Mouse (Mus musculus): ENCODE measurements around the gene Gtse1. TPM values are rescaled to one million over a fixed set of nuclear protein-coding genes. Genes with fewer than 3 reads are reported as not detected.

Gene Gtse1
- total RNA-seq, 2 experiments from 2014 or later, result 0.14 TPM; not detected in 1

GRCm38 (mm10) chr15:85879498-85879895 is 20.0 kb downstream of the Gtse1 start:
- TF ChIP-seq CTCF (IDR thresholded peaks at IDR 0.05), result no peak
- intact Hi-C loops (cut with DNase I), result loop anchor here (5.0 kb wide), 1 partner anchor 67 kb away; the partner anchor contains the start of gene Cdpf1
- H3K27ac ChIP-seq, result peak overlapping the region; percentile 98
- peak overlapping the region; percentile 83 for H3K4me3 ChIP-seq
- DNase-seq, result peak; percentile 66

DNA sequence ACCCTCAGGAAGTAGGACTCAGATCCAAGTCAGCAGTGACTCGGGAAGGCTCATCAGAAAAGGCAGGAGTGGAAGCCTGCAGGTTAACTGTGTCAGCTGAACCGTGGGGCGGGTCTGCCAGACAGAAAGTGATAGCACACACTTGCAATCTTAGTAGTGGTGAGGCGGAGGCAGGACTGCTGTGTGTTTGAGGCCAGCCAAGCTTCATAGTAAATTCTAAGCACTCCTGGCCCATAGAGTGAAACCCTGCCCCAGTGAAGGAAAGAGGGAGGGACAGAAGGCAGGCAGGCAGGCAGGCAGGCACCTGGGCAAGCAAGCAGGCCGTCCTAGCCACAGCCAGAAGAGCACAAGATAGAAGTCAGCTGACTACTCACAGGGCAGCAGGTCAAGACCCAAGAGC is 26.1 kb downstream of the Gtse1 start:
- intact Hi-C loops (cut with DNase I), result no loop called here

DNA sequence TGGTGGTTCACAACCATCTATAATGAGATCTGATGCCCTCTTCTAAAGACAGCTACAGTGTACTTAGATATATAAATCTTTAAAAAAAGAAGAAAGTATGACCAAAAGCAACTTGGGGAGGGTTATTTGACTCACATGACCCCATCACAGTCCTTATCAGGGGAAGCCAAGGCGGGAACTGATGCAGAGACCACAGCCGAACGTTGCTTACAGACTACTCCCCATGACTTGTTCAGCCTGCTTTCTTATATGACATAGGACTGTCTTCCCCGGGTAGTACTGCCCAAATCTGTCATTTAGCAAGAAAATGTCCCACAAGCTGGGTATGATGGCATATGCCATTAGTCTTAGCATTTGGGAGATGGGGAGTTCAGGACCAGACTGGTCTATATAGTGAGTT is 29.7 kb downstream of the Gtse1 start:
- intact Hi-C loops (cut with DNase I), result no loop called here
- H3K27ac ChIP-seq, result no peak overlapping the region
- no peak overlapping the region for H3K4me3 ChIP-seq
- no peak for DNase-seq
- no peak for TF ChIP-seq CTCF (IDR thresholded peaks at IDR 0.05)

More for the DNA sequence above, 26.1 kb downstream of the Gtse1 start:
- peak overlapping the region; percentile 78 for H3K27ac ChIP-seq
- no peak for TF ChIP-seq CTCF (IDR thresholded peaks at IDR 0.05)
- DNase-seq, result peak; percentile 78
- no peak overlapping the region for H3K4me3 ChIP-seq

- no peak for TF ChIP-seq CTCF (IDR thresholded peaks at IDR 0.05)
- H3K27ac ChIP-seq, result no peak overlapping the region
- intact Hi-C loops (cut with DNase I), result no loop called here
- no peak for DNase-seq
- H3K4me3 ChIP-seq, result no peak overlapping the region
Observed at GRCm38 (mm10) chr15:85891971-85892370, 32.4 kb downstream of the Gtse1 start.

DNA sequence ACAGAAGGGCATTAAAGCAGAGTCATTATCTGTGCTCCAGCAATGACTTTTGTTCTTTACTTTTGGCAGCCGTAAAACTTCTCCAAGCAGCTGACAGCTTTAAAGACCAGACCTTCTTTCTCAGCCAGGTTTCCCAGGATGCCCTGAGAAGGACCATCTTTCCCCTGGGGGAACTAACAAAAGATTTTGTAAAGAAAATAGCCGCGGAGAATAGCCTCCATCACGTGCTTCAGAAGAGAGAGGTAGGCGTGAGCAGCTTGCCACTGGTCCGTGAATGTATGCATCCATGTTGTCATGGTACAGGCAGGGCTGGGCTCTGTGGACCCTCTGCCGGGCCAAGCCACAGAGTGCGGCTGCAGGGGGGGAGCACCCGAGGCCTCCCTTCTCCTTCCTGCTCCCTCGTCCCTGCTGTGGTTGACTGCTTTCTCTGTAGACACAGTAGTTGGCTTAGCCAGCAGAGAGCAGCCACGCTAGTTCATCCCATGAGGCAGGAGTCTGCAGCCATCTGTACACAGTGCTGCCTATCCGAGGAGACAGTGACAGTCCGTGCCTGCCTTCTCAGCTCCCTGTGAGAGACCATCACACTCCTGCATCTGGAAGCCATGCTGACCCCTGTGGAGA is 33.1 kb downstream of the Gtse1 start:
- intact Hi-C loops (cut with DNase I), result no loop called here
- DNase-seq, result no peak
- TF ChIP-seq CTCF (IDR thresholded peaks at IDR 0.05), result no peak
- Histone ChIP-seq H3K4me3 (no peak overlapping the region), H3K27ac (no peak overlapping the region)

GRCm38 (mm10) chr15:85893871-85894270 is 34.3 kb downstream of the Gtse1 start:
- intact Hi-C loops (cut with DNase I), result no loop called here

GRCm38 (mm10) chr15:85896284-85896683 is 36.7 kb downstream of the Gtse1 start:
- no peak overlapping the region for H3K27ac ChIP-seq
- peak; percentile 79 for DNase-seq
- intact Hi-C loops (cut with DNase I), result loop anchor here (1.0 to 2.0 kb wide), 3 partner anchors 139 to 239 kb away; no protein-coding TSS in a partner anchor
- no peak overlapping the region for H3K4me3 ChIP-seq
- TF ChIP-seq CTCF (IDR thresholded peaks at IDR 0.05), result peak; percentile 89

More at GRCm38 (mm10) chr15:85893871-85894270, 34.3 kb downstream of the Gtse1 start:
- no peak for TF ChIP-seq CTCF (IDR thresholded peaks at IDR 0.05)
- Histone ChIP-seq H3K27ac (no peak overlapping the region), H3K4me3 (no peak overlapping the region)
- DNase-seq, result no peak

DNA sequence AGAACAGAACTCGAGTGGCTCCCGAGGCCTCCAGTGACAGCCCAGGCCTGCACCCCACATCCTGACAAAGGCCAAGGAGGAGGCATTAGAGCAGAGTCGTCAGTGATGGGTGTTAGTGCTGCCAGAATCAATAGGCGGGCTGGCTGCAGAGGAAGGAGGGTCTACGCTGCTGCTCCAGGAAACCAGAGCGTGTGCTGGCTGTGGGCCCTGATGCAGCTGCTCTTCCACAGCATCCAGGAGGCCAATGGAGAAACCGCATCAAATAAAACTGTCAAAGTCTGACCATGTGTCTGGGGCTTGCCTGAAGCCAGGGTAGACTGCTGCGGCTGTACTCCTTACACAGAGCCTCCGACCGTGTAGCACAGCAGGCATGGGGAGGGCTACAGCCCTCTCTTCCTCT is 37.6 kb downstream of the Gtse1 start:
- no peak for TF ChIP-seq CTCF (IDR thresholded peaks at IDR 0.05)
- no peak for DNase-seq
- Histone ChIP-seq H3K4me3 (no peak overlapping the region), H3K27ac (no peak overlapping the region)
- intact Hi-C loops (cut with DNase I), result loop anchor here (2.0 kb wide), 1 partner anchor 238 kb away; no protein-coding TSS in a partner anchor

DNA sequence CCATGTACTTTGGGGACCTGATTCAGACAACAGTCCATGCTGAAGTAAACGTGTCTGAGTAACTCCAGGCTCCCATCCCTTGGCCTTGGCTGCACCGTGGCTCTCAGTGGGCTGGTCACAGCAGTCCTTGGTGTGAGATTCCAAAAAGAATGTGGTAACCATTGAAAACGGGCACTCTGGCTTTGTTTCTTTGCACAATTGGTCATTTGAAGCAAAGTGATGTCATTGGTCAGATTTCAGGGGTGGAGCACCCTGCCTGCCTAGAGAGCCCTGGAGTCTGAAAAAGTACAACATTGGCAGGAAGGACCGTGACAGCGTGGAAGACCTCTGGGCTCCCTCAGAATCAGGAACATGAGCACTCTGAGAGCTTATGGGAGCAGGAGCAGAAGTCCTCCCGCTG is 39.9 kb downstream of the Gtse1 start:
- Histone ChIP-seq H3K27ac (no peak overlapping the region), H3K4me3 (no peak overlapping the region)
- intact Hi-C loops (cut with DNase I), result no loop called here
- no peak for DNase-seq
- no peak for TF ChIP-seq CTCF (IDR thresholded peaks at IDR 0.05)

DNA sequence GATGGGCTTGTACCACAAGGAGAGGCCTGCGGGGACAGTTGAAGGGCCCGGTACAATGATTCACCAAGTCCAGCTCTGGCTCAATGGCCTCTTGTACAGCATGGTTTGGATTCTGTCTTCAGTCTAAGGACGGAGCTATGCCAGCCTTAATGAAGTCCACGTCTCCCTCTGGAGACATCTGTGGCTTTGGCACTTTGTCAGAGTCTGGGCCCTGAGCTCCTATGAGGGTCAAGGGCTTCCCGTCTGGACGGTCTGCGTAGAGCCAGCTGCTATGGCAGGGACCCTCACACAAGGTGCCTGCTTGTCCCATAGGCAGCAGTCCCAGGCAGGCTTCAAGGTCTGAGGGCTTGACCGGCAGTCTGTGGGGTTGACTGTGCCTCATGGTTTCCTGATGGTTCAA is 40.8 kb downstream of the Gtse1 start:
- no peak overlapping the region for H3K27ac ChIP-seq
- no peak for TF ChIP-seq CTCF (IDR thresholded peaks at IDR 0.05)
- intact Hi-C loops (cut with DNase I), result no loop called here
- DNase-seq, result no peak
- no peak overlapping the region for H3K4me3 ChIP-seq

- H3K27ac ChIP-seq, result no peak overlapping the region
- DNase-seq, result no peak
- H3K4me3 ChIP-seq, result no peak overlapping the region
- no peak for TF ChIP-seq CTCF (IDR thresholded peaks at IDR 0.05)
- intact Hi-C loops (cut with DNase I), result no loop called here
Observed at GRCm38 (mm10) chr15:85900801-85901200, 41.3 kb downstream of the Gtse1 start.

GRCm38 (mm10) chr15:85902505-85902904 is 43.0 kb downstream of the Gtse1 start:
- intact Hi-C loops (cut with DNase I), result no loop called here
- no peak for TF ChIP-seq CTCF (IDR thresholded peaks at IDR 0.05)
- Histone ChIP-seq H3K27ac (no peak overlapping the region), H3K4me3 (no peak overlapping the region)
- no peak for DNase-seq

- Histone ChIP-seq H3K27ac (no peak overlapping the region), H3K4me3 (no peak overlapping the region)
- peak; percentile 45 for TF ChIP-seq CTCF (IDR thresholded peaks at IDR 0.05)
- intact Hi-C loops (cut with DNase I), result no loop called here
- no peak for DNase-seq
Observed at GRCm38 (mm10) chr15:85903826-85904225, 44.3 kb downstream of the Gtse1 start.

Data from gastrocnemius, adult 2 months (tissue).